ENCODE assay signal across 26 mouse cellular contexts in the genomic region with DNA sequence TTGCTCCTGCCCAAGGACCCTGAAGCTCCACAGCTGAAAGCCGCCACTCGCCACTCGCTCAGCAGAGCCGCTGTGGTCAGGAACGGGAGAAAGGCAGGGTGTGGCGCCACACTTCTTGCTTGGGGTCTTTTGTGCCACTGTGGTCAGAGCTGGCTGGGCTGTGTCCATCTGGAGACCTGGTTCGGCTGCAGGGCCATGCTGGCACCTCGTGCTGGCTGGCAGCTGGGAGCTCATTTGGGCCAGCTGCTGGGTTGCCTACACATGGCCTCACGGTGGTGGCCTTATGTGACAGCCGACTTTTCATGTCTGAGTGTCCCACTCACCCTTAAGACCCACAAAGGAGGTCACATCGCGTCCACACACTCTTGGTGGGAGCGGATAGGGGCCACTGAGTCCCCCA. TPM values are rescaled to one million over a fixed set of nuclear protein-coding genes. Genes with fewer than 3 reads are reported as not detected.
"Had no signal": no experiment of that assay in that cellular context is flagged by ENCODE, and none has a peak within 500 bp of the region (broad histone marks: within the 10 kb centered on the region; RNA-seq: fewer than 3 reads in every experiment).

No protein-coding gene starts in this region.

- H3K27ac ChIP-seq: limb, embryonic 12.5 days; limb, embryonic 15.5 days; liver, embryonic 12.5 days; liver, embryonic 15.5 days; macrophage; midbrain, embryonic 12.5 days; neural tube, embryonic 12.5 days; neural tube, embryonic 15.5 days; stomach, postnatal 0 days had no signal

- ATAC-seq: intestine, postnatal 0 days; liver, embryonic 12.5 days had no signal

- H3K27me3 ChIP-seq: liver, embryonic 15.5 days; midbrain, embryonic 12.5 days; neural tube, embryonic 12.5 days; neural tube, embryonic 15.5 days had no signal

- H3K4me2 ChIP-seq: limb, embryonic 12.5 days; limb, embryonic 15.5 days; liver, embryonic 12.5 days; liver, embryonic 15.5 days; midbrain, embryonic 12.5 days; neural tube, embryonic 12.5 days; neural tube, embryonic 15.5 days had no signal

- DNase-seq: kidney, adult 2 months; kidney, postnatal 10 days; kidney, postnatal 4 days; lung, adult 18-20 months; lung, postnatal 14 days; right cerebral cortex, adult 18-20 months; right cerebral cortex, postnatal 14 days; right cerebral cortex, postnatal 4 days; thymus, adult 2 months; thymus, postnatal 14 days; thymus, postnatal 4 days had no signal

- H3K9ac ChIP-seq: limb, embryonic 12.5 days; limb, embryonic 15.5 days; liver, embryonic 12.5 days; liver, embryonic 15.5 days; midbrain, embryonic 12.5 days; neural tube, embryonic 12.5 days; neural tube, embryonic 15.5 days had no signal

- H3K4me3 ChIP-seq: limb, embryonic 12.5 days; limb, embryonic 15.5 days; liver, embryonic 12.5 days; liver, embryonic 15.5 days; midbrain, embryonic 12.5 days; neural tube, embryonic 12.5 days; neural tube, embryonic 15.5 days had no signal

- H3K36me3 ChIP-seq: limb, embryonic 12.5 days; limb, embryonic 15.5 days; liver, embryonic 12.5 days; liver, embryonic 15.5 days; midbrain, embryonic 12.5 days; neural tube, embryonic 12.5 days; neural tube, embryonic 15.5 days had no signal

- H3K4me1 ChIP-seq: liver, embryonic 12.5 days; liver, embryonic 15.5 days; midbrain, embryonic 12.5 days; neural tube, embryonic 12.5 days; neural tube, embryonic 15.5 days had no signal

- H3K9me3 ChIP-seq: limb, embryonic 12.5 days; limb, embryonic 15.5 days; liver, embryonic 12.5 days; liver, embryonic 15.5 days; midbrain, embryonic 12.5 days; neural tube, embryonic 12.5 days; neural tube, embryonic 15.5 days had no signal

RNA-seq across cellular contexts. Expression of gene Runx3, which starts 29.8 kb away (rescaled TPM):
- total RNA-seq: layer of hippocampus, adult 18-20 months; layer of hippocampus, postnatal 14 days; left cerebral cortex, postnatal 25 days; midbrain, postnatal 0 days had no signal
- polyA plus RNA-seq: kidney, embryonic 14.5 days; midbrain, embryonic 12.5 days; midbrain, postnatal 0 days had no signal
